Mouse (Mus musculus) limb, embryonic 12.5 days (tissue): ENCODE data around the gene Cnih3. TPM values are rescaled to one million over a fixed set of nuclear protein-coding genes. Genes with fewer than 3 reads are reported as not detected.

Experiments
- ATAC-seq: fragments of 200-750 bp; cut with Nextera tagmentation; 2 replicates; pipeline ENCODE4 v1.8.0; 2017; ENCODE audit warnings: low read depth, moderate TSS enrichment; ENCODE audit not compliant: insufficient number of reproducible peaks, insufficient read depth, low FRiP score, low TSS enrichment
- H3K27ac ChIP-seq: fragments of 300-500 bp; sonication (generic); 2 replicates; pipeline ENCODE4 v1.5.1; 2016; ENCODE audit warnings: mild to moderate bottlenecking, moderate library complexity
- H3K27me3 ChIP-seq: fragments of 300-500 bp; sonication (generic); 2 replicates; pipeline ENCODE4 v1.6.1; 2016; ENCODE audit warnings: mild to moderate bottlenecking, moderate library complexity
- H3K36me3 ChIP-seq: fragments of 300-500 bp; sonication (generic); 2 replicates; pipeline ENCODE4 v1.6.1; 2016; ENCODE audit warnings: mild to moderate bottlenecking, moderate library complexity
- H3K4me1 ChIP-seq: fragments of 300-500 bp; sonication (generic); replicated peaks from 2 replicates; pipeline ENCODE4 v1.6.1; 2016
- H3K4me2 ChIP-seq: fragments of 300-500 bp; sonication (generic); 2 replicates; pipeline ENCODE4 v1.6.1; 2016; ENCODE audit warnings: mild to moderate bottlenecking, moderate library complexity
- H3K4me3 ChIP-seq: fragments of 300-500 bp; sonication (generic); replicated peaks from 2 replicates; pipeline ENCODE4 v1.5.1; 2016; ENCODE audit warnings: mild to moderate bottlenecking
- H3K9ac ChIP-seq: fragments of 300-500 bp; sonication (generic); replicated peaks from 2 replicates; pipeline ENCODE4 v1.6.1; 2016; ENCODE audit warnings: mild to moderate bottlenecking, moderate library complexity
- H3K9me3 ChIP-seq: fragments of 300-500 bp; sonication (generic); 2 replicates; pipeline ENCODE4 v1.6.1; 2016; ENCODE audit warnings: mild to moderate bottlenecking, moderate library complexity
- WGBS: fragments of 180-500 bp; shearing (Covaris S2); methylation state at CpG from one replicate; pipeline ENCODE4 v1.1.7; 2016; 5-methylcytosine and 5-hydroxymethylcytosine counted together
- polyA plus RNA-seq: library from polyadenylated mRNA; unstranded; fragments of >200 nt; fragmentation: Nextera tagmentation; extraction: Ambion mirVana; gene quantifications from 2 replicates; pipeline ENCODE4 v1.2.1, GENCODE M21; 2016

Cnih3 gene
- polyA plus RNA-seq, 1 experiment from 2014 or later = 1.1 TPM

- no peak overlapping the region for H3K9ac ChIP-seq
- no peaks in the 10 kb centered on the region for H3K27me3 ChIP-seq
- H3K27ac ChIP-seq = no peak overlapping the region
- no peaks in the 10 kb centered on the region for H3K4me1 ChIP-seq
- H3K4me3 ChIP-seq = no peak overlapping the region
- WGBS = 79% methylated on average over 11 of the region's 11 CpGs
- H3K9me3 ChIP-seq = no peaks in the 10 kb centered on the region
- ATAC-seq = no peak
- H3K36me3 ChIP-seq = no peaks in the 10 kb centered on the region
- no peak overlapping the region for H3K4me2 ChIP-seq
Measured at GRCm38 (mm10) chr1:181407281-181407680, 54.9 kb downstream of the Cnih3 start.

- H3K27me3 ChIP-seq = no peaks in the 10 kb centered on the region
- no peak for ATAC-seq
- no peak overlapping the region for H3K9ac ChIP-seq
- H3K4me3 ChIP-seq = no peak overlapping the region
- no peaks in the 10 kb centered on the region for H3K36me3 ChIP-seq
- no peaks in the 10 kb centered on the region for H3K9me3 ChIP-seq
- no peak overlapping the region for H3K27ac ChIP-seq
- WGBS = 75% methylated on average over 18 of the region's 18 CpGs
- no peak overlapping the region for H3K4me2 ChIP-seq
- H3K4me1 ChIP-seq = no peaks in the 10 kb centered on the region
Measured at GRCm38 (mm10) chr1:181408086-181408975, 55.9 kb downstream of the Cnih3 start.

- WGBS = 70% methylated on average over 9 of the region's 9 CpGs
- H3K4me1 ChIP-seq = no peaks in the 10 kb centered on the region
- no peaks in the 10 kb centered on the region for H3K27me3 ChIP-seq
- ATAC-seq = no peak
- no peak overlapping the region for H3K9ac ChIP-seq
- no peak overlapping the region for H3K27ac ChIP-seq
- no peaks in the 10 kb centered on the region for H3K9me3 ChIP-seq
- no peak overlapping the region for H3K4me3 ChIP-seq
- H3K4me2 ChIP-seq = no peak overlapping the region
- no peaks in the 10 kb centered on the region for H3K36me3 ChIP-seq
Measured at GRCm38 (mm10) chr1:181409693-181410092, 57.3 kb downstream of the Cnih3 start.

GRCm38 (mm10) chr1:181410647-181411254 is 58.3 kb downstream of the Cnih3 start:
- Histone ChIP-seq H3K27ac (no peak overlapping the region), H3K4me2 (no peak overlapping the region), H3K9me3 (no peaks in the 10 kb centered on the region), H3K36me3 (no peaks in the 10 kb centered on the region), H3K9ac (no peak overlapping the region), H3K4me1 (no peaks in the 10 kb centered on the region), H3K27me3 (no peaks in the 10 kb centered on the region), H3K4me3 (no peak overlapping the region)
- no peak for ATAC-seq
- WGBS = 78% methylated on average over 8 of the region's 8 CpGs

- ATAC-seq = no peak
- WGBS = 86% methylated on average over 2 of the region's 2 CpGs
- no peaks in the 10 kb centered on the region for H3K9me3 ChIP-seq
Measured at GRCm38 (mm10) chr1:181414985-181415384, 62.6 kb downstream of the Cnih3 start.

GRCm38 (mm10) chr1:181416841-181417240 is 64.4 kb downstream of the Cnih3 start:
- Histone ChIP-seq H3K4me3 (no peak overlapping the region), H3K36me3 (no peaks in the 10 kb centered on the region), H3K9ac (no peak overlapping the region), H3K9me3 (no peaks in the 10 kb centered on the region), H3K27ac (no peak overlapping the region), H3K4me1 (peaks cover 8% of the 10 kb centered on the region), H3K4me2 (no peak overlapping the region), H3K27me3 (no peaks in the 10 kb centered on the region)
- WGBS = 82% methylated on average over 9 of the region's 9 CpGs
- ATAC-seq = no peak

More at GRCm38 (mm10) chr1:181414985-181415384, 62.6 kb downstream of the Cnih3 start:
- H3K9ac ChIP-seq = no peak overlapping the region
- H3K4me3 ChIP-seq = no peak overlapping the region
- peaks cover 8% of the 10 kb centered on the region for H3K4me1 ChIP-seq
- no peak overlapping the region for H3K27ac ChIP-seq
- H3K4me2 ChIP-seq = no peak overlapping the region
- no peaks in the 10 kb centered on the region for H3K36me3 ChIP-seq
- no peaks in the 10 kb centered on the region for H3K27me3 ChIP-seq

- Histone ChIP-seq H3K4me1 (peaks cover 8% of the 10 kb centered on the region), H3K27ac (no peak overlapping the region), H3K36me3 (no peaks in the 10 kb centered on the region), H3K4me3 (no peak overlapping the region), H3K4me2 (no peak overlapping the region), H3K27me3 (no peaks in the 10 kb centered on the region), H3K9ac (no peak overlapping the region), H3K9me3 (no peaks in the 10 kb centered on the region)
- no peak for ATAC-seq
- 81% methylated on average over 6 of the region's 6 CpGs for whole genome bisulfite sequencing
Measured at GRCm38 (mm10) chr1:181417937-181418523, 65.6 kb downstream of the Cnih3 start.

GRCm38 (mm10) chr1:181420080-181420536 is 67.7 kb downstream of the Cnih3 start:
- ATAC-seq = no peak
- no peak overlapping the region for H3K27ac ChIP-seq
- H3K4me2 ChIP-seq = no peak overlapping the region
- H3K36me3 ChIP-seq = no peaks in the 10 kb centered on the region
- no peak overlapping the region for H3K4me3 ChIP-seq
- no peaks in the 10 kb centered on the region for H3K27me3 ChIP-seq
- 65% methylated on average over 11 of the region's 11 CpGs for WGBS
- H3K4me1 ChIP-seq = peaks cover 8% of the 10 kb centered on the region
- H3K9ac ChIP-seq = no peak overlapping the region
- H3K9me3 ChIP-seq = no peaks in the 10 kb centered on the region

GRCm38 (mm10) chr1:181422796-181423195 is 70.4 kb downstream of the Cnih3 start:
- Histone ChIP-seq H3K36me3 (no peaks in the 10 kb centered on the region), H3K27me3 (0 out of 2 replicates have a peak, but pooled peaks cover 3% of the 10 kb centered on the region), H3K4me1 (peaks cover 14% of the 10 kb centered on the region), H3K4me2 (no peak overlapping the region), H3K4me3 (no peak overlapping the region), H3K9ac (no peak overlapping the region), H3K27ac (no peak overlapping the region), H3K9me3 (no peaks in the 10 kb centered on the region)
- no peak for ATAC-seq
- 69% methylated on average over 6 of the region's 6 CpGs for WGBS

GRCm38 (mm10) chr1:181424922-181425321 is 72.5 kb downstream of the Cnih3 start:
- 0 out of 2 replicates have a peak, but pooled peaks cover 3% of the 10 kb centered on the region for H3K27me3 ChIP-seq
- H3K9ac ChIP-seq = no peak overlapping the region
- H3K9me3 ChIP-seq = no peaks in the 10 kb centered on the region
- no peak for ATAC-seq
- peaks cover 6% of the 10 kb centered on the region for H3K4me1 ChIP-seq
- H3K4me2 ChIP-seq = no peak overlapping the region
- H3K4me3 ChIP-seq = no peak overlapping the region
- H3K36me3 ChIP-seq = no peaks in the 10 kb centered on the region
- 88% methylated on average over 3 of the region's 3 CpGs for WGBS
- no peak overlapping the region for H3K27ac ChIP-seq

GRCm38 (mm10) chr1:181425388-181425787 is 73.0 kb downstream of the Cnih3 start:
- ATAC-seq = no peak
- Histone ChIP-seq H3K27ac (no peak overlapping the region), H3K9ac (no peak overlapping the region), H3K27me3 (0 out of 2 replicates have a peak, but pooled peaks cover 3% of the 10 kb centered on the region), H3K9me3 (no peaks in the 10 kb centered on the region), H3K4me3 (no peak overlapping the region), H3K4me2 (no peak overlapping the region), H3K4me1 (peaks cover 6% of the 10 kb centered on the region), H3K36me3 (no peaks in the 10 kb centered on the region)
- 85% methylated on average over 3 of the region's 3 CpGs for WGBS
